Mouse (Mus musculus) heart, postnatal 36 days (tissue): Measurements from ENCODE around the gene Itln1. TPM values are rescaled to one million over a fixed set of nuclear protein-coding genes. Genes with fewer than 3 reads are reported as not detected.
A peak's percentile ranks its signal among the peaks of the same experiment; 100 is the strongest.
"Not testable (repeated sequence)": the region's sequence is repeated elsewhere in the genome, so short reads cannot be mapped to it uniquely, and the experiment has no call there.

Experiments
- DNase-seq, 2 experiments: peaks; one replicate each; pipeline ENCODE4 v3.0.0; 2021 to 2022
- intact Hi-C: fragments of 180-260 bp; cut with DNase I; formaldehyde crosslinking; loops from one replicate; pipeline ENCODE4 v1.15.1; 2025
- total RNA-seq, 2 experiments: library from RNA; stranded (reverse); gene quantifications; 2 replicates each; pipeline ENCODE4 v1.2.3; 2021

The Itln1 gene
- total RNA-seq, 2 experiments from 2014 or later = not detected

GRCm38 (mm10) chr1:171515039-171515438 is 20.1 kb downstream of the Itln1 start:
- intact Hi-C loops = no loop called here
- DNase-seq = no peak

GRCm38 (mm10) chr1:171513760-171514159 is 21.3 kb downstream of the Itln1 start:
- no peak for DNase-seq
- intact Hi-C loops = loop anchor here (2.0 kb wide), 1 partner anchor 25 kb away; no protein-coding TSS in a partner anchor

GRCm38 (mm10) chr1:171513234-171513633 is 21.9 kb downstream of the Itln1 start:
- intact Hi-C loops = loop anchor here (2.0 kb wide), 1 partner anchor 26 kb away; no protein-coding TSS in a partner anchor
- DNase-seq = no peak

- intact Hi-C loops = loop anchor here (5.0 kb wide), 1 partner anchor 332 kb away; no protein-coding TSS in a partner anchor
- no peak for DNase-seq
These were observed 30.5 kb downstream of the Itln1 start for GRCm38 (mm10) chr1:171504586-171504985.

GRCm38 (mm10) chr1:171503592-171504291 is 31.4 kb downstream of the Itln1 start:
- DNase-seq = peak in 1 of 2 experiments; percentile 72
- intact Hi-C loops = loop anchor here (1.0 to 5.0 kb wide), 3 partner anchors 64 to 331 kb away; no protein-coding TSS in a partner anchor

- peak; percentile 91 for DNase-seq
- intact Hi-C loops = loop anchor here (1.0 to 5.0 kb wide), 3 partner anchors 64 to 331 kb away; no protein-coding TSS in a partner anchor
These were observed 31.9 kb downstream of the Itln1 start, which contains the start of gene Alyref2 for GRCm38 (mm10) chr1:171503250-171503591. Gene Alyref2 (plus strand): TSS chr1:171503478.

- peak; percentile 44 to 59 for DNase-seq
- intact Hi-C loops = loop anchor here (1.0 to 5.0 kb wide), 3 partner anchors 64 to 330 kb away; no protein-coding TSS in a partner anchor
These were observed 32.5 kb downstream of the Itln1 start for GRCm38 (mm10) chr1:171502388-171503249.

- peak; percentile 26 to 42 for DNase-seq
- intact Hi-C loops = loop anchor here (2.0 to 5.0 kb wide), 2 partner anchors 63 to 329 kb away; no protein-coding TSS in a partner anchor
These were observed 33.4 kb downstream of the Itln1 start for GRCm38 (mm10) chr1:171501636-171502080.

- intact Hi-C loops = loop anchor here (5.0 kb wide), 1 partner anchor 329 kb away; no protein-coding TSS in a partner anchor
- no peak for DNase-seq
These were observed 34.0 kb downstream of the Itln1 start for GRCm38 (mm10) chr1:171501016-171501610.

GRCm38 (mm10) chr1:171499856-171500255 is 35.2 kb downstream of the Itln1 start:
- no peak for DNase-seq
- intact Hi-C loops = loop anchor here (5.0 kb wide), 1 partner anchor 328 kb away; no protein-coding TSS in a partner anchor

GRCm38 (mm10) chr1:171495371-171495770 is 39.7 kb downstream of the Itln1 start:
- DNase-seq = no peak
- intact Hi-C loops = no loop called here

- DNase-seq = no peak
- intact Hi-C loops = no loop called here
These were observed 40.9 kb downstream of the Itln1 start for GRCm38 (mm10) chr1:171494241-171494640.

- peak; percentile 71 to 79 for DNase-seq
- intact Hi-C loops = loop anchor here (1.0 to 10.0 kb wide), 4 partner anchors 68 to 364 kb away; partner anchors contain the start of genes Cfap126 and Usf1
These were observed 56.1 kb downstream of the Itln1 start for GRCm38 (mm10) chr1:171478968-171479367.

GRCm38 (mm10) chr1:171477758-171478545 is 57.1 kb downstream of the Itln1 start:
- intact Hi-C loops = loop anchor here (2.0 to 10.0 kb wide), 3 partner anchors 67 to 363 kb away; partner anchors contain the start of genes Cfap126 and Usf1
- no peak for DNase-seq

GRCm38 (mm10) chr1:171477123-171477522 is 58.0 kb downstream of the Itln1 start:
- intact Hi-C loops = loop anchor here (5.0 to 10.0 kb wide), 2 partner anchors 155 to 362 kb away; partner anchors contain the start of gene Cfap126
- DNase-seq = no peak

GRCm38 (mm10) chr1:171473920-171474640 is 61.0 kb downstream of the Itln1 start:
- no peak for DNase-seq
- intact Hi-C loops = loop anchor here (10.0 kb wide), 1 partner anchor 359 kb away; the partner anchor contains the start of gene Cfap126

GRCm38 (mm10) chr1:171473506-171473905 is 61.6 kb downstream of the Itln1 start:
- DNase-seq = no peak
- intact Hi-C loops = loop anchor here (10.0 kb wide), 1 partner anchor 359 kb away; the partner anchor contains the start of gene Cfap126

GRCm38 (mm10) chr1:171471941-171472340 is 63.2 kb downstream of the Itln1 start:
- intact Hi-C loops = loop anchor here (2.0 to 10.0 kb wide), 2 partner anchors 33 to 357 kb away; partner anchors contain the start of gene Cfap126
- DNase-seq = not testable (repeated sequence)
